Mouse (Mus musculus) MEL (cell line): ENCODE results near the gene Dnajc28.

Experiments
- CTCF ChIP-seq, 3 experiments: IDR thresholded peaks in 2 of 3; conservative IDR thresholded peaks in 1 of 3; 2 replicates each; pipeline ENCODE4 v1.5.1; 2011 to 2012; ENCODE audit warnings: low read length in 3 of 3, low read depth in 2 of 3, mild to moderate bottlenecking in 2 of 3, improper control_type of control experiment in 1 of 3, inconsistent platforms in 1 of 3, mixed read lengths in 1 of 3, moderate library complexity in 1 of 3; ENCODE audit not compliant: control insufficient read depth in 1 of 3, insufficient read depth in 1 of 3, poor library complexity in 1 of 3, severe bottlenecking in 1 of 3
- ETS1 ChIP-seq: IDR thresholded peaks from 2 replicates; pipeline ENCODE4 v1.6.1; 2012; ENCODE audit warnings: low read depth, mild to moderate bottlenecking, inconsistent platforms, low read length, improper control_type of control experiment, moderate library complexity
- NELFE ChIP-seq: IDR thresholded peaks from 2 replicates; pipeline ENCODE4 v1.6.1; 2011; ENCODE audit warnings: low read depth, low read length, improper control_type of control experiment
- POLR2A ChIP-seq, 2 experiments: IDR thresholded peaks; 2 replicates each; pipeline ENCODE4 v1.6.1; 2011 to 2012; ENCODE audit warnings: low read length in 2 of 2, mild to moderate bottlenecking in 2 of 2, control low read depth in 1 of 2, improper control_type of control experiment in 1 of 2, low read depth in 1 of 2, moderate library complexity in 1 of 2; ENCODE audit not compliant: control insufficient read depth in 1 of 2, insufficient read depth in 1 of 2, poor library complexity in 1 of 2

DNA sequence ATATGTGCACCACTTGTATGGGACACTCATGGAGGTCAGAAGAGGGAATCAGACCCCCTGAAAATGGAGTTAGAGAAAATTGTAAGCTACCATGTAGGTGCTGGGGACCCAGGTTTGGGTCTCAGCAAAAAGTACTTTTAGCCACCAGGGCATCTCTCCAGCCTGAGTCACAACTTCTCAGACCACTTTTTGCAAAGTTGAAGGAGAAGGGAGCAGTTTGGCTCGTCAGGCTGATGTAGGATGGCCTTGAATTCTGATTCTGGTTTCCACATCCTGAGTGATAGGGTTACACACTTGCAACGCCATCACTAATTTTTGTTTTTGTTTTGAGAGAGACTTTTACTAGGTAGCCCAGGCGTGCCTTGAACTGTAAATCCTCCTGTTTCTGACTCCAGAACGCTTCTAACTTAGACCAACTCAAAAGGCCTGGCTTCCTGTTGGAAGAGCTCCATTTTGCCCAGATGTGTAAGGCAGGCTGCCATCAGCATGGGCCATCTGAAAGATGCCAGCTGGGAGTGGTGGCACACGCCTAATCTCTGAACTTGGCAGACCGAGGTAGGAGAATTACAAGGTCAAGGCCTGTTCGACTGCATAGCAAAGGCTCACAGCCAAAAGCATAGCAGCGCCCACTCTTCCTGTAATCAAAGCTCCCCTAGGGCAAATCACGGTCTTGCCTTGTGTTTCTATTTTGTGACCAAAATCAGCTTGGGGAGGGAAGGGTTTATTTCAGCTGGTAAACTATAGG is 9.2 kb downstream of the Dnajc28 start:
- no peak for TF ChIP-seq POLR2A (IDR thresholded peaks at IDR 0.05; ENCODE audit: control insufficient read depth in 1 of 2, insufficient read depth in 1 of 2, low read depth in 1 of 2, low read length in 2 of 2, poor library complexity in 1 of 2)
- TF ChIP-seq NELFE = no peak
- no peak for TF ChIP-seq CTCF (IDR thresholded peaks at IDR 0.05 in 2 of 3, conservative IDR thresholded peaks at IDR 0.05 in 1 of 3; ENCODE audit: control insufficient read depth in 1 of 3, insufficient read depth in 1 of 3, low read depth in 2 of 3, low read length in 3 of 3, poor library complexity in 1 of 3, severe bottlenecking in 1 of 3)
- no peak for TF ChIP-seq ETS1
